Mouse (Mus musculus) forebrain, postnatal 0 days (tissue): ENCODE data around the gene Pimreg. TPM values are rescaled to one million over a fixed set of nuclear protein-coding genes. Genes with fewer than 3 reads are reported as not detected.

Experiments
- ATAC-seq: fragments of 200-750 bp; cut with Nextera tagmentation; 2 replicates; pipeline ENCODE4 v1.8.0; 2017; ENCODE audit warnings: mild to moderate bottlenecking, moderate library complexity
- DNase-seq: peaks from one replicate; pipeline ENCODE4 v3.0.0-alpha.2; 2015
- H3K27ac ChIP-seq: fragments of 300-500 bp; sonication (generic); 2 replicates; pipeline ENCODE4 v1.5.1; 2014; ENCODE audit warnings: low read depth, mild to moderate bottlenecking, antibody characterized with exemption, low read length, moderate library complexity, mixed read lengths
- H3K27me3 ChIP-seq: fragments of 300-500 bp; sonication (generic); 2 replicates; pipeline ENCODE4 v1.6.1; 2014; ENCODE audit warnings: mild to moderate bottlenecking, low read length, mixed read lengths; ENCODE audit not compliant: insufficient read depth
- H3K36me3 ChIP-seq: fragments of 300-500 bp; sonication (generic); 2 replicates; pipeline ENCODE4 v1.6.1; 2014; ENCODE audit warnings: mild to moderate bottlenecking, moderate library complexity; ENCODE audit not compliant: insufficient read depth
- H3K4me1 ChIP-seq: fragments of 300-500 bp; sonication (generic); 2 replicates; pipeline ENCODE4 v1.6.1; 2014; ENCODE audit warnings: antibody characterized with exemption; ENCODE audit not compliant: insufficient read depth
- H3K4me2 ChIP-seq: fragments of 300-500 bp; sonication (generic); 2 replicates; pipeline ENCODE4 v1.6.1; 2014; ENCODE audit warnings: low read depth, mild to moderate bottlenecking, moderate library complexity
- H3K4me3 ChIP-seq: fragments of 300-500 bp; sonication (generic); 2 replicates; pipeline ENCODE4 v1.5.1; 2014; ENCODE audit warnings: low read depth, low read length, mixed read lengths
- H3K9ac ChIP-seq: fragments of 300-500 bp; sonication (generic); 2 replicates; pipeline ENCODE4 v1.6.1; 2014; ENCODE audit warnings: mild to moderate bottlenecking
- H3K9me3 ChIP-seq: fragments of 300-500 bp; sonication (generic); 2 replicates; pipeline ENCODE4 v1.6.1; 2016; ENCODE audit warnings: low read length
- CTCF ChIP-seq: sonication (generic); IDR thresholded peaks from 2 replicates; pipeline ENCODE4 v1.5.1; 2016; ENCODE audit warnings: antibody characterized with exemption, control low read depth, low read depth
- WGBS: fragments of 180-500 bp; shearing (Covaris S2); extraction: QIAGEN DNeasy Blood & Tissue Kit; methylation state at CpG from one replicate; pipeline ENCODE4 v1.1.7; 2014; 5-methylcytosine and 5-hydroxymethylcytosine counted together
- polyA plus RNA-seq: library from polyadenylated mRNA; unstranded; fragments of >200 nt; fragmentation: Nextera tagmentation; extraction: Ambion mirVana; gene quantifications from 2 replicates; pipeline ENCODE4 v1.2.1, GENCODE M21; 2015
- total RNA-seq: library from RNA; depleted of rRNA; stranded (reverse); fragments of >200 nt; gene quantifications from 2 replicates; pipeline ENCODE4 v1.2.3, GENCODE M21; 2014

The Pimreg gene
- total and polyA plus RNA-seq, 2 experiments from 2014 or later: 14.9 to 20.6 TPM

DNA sequence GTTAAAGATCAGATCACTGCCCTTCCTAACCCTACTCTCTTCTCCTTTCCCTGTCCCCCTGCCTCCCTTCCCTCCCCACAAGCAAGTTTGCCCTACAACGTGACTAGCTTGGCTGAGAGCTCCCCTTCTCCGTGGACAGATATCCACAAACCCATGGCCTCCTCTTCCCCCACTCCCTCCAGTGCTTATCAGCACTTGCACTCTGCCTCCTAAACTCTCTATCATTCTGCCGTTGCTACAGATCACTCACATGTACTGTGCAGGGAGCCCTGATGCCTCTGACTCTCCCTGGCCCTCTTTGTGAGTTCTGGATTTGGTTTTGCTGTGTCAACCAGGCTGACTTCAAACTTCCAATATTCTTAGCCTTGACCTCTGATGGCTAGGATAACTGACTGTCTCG lies 20.8 kb upstream of the Pimreg start:
- Histone ChIP-seq H3K27me3 (no peaks in the 10 kb centered on the region), H3K36me3 (no peaks in the 10 kb centered on the region), H3K4me3 (no peak overlapping the region), H3K27ac (no peak overlapping the region), H3K4me1 (peaks cover 24% of the 10 kb centered on the region; the same call in 1 of the 2 replicates), H3K9ac (no peak overlapping the region), H3K4me2 (no peak overlapping the region), H3K9me3 (no peaks in the 10 kb centered on the region)
- TF ChIP-seq CTCF: no peak
- ATAC-seq (no peak), DNase-seq (no peak)
- WGBS: 78% methylated on average over 4 of the region's 4 CpGs

DNA sequence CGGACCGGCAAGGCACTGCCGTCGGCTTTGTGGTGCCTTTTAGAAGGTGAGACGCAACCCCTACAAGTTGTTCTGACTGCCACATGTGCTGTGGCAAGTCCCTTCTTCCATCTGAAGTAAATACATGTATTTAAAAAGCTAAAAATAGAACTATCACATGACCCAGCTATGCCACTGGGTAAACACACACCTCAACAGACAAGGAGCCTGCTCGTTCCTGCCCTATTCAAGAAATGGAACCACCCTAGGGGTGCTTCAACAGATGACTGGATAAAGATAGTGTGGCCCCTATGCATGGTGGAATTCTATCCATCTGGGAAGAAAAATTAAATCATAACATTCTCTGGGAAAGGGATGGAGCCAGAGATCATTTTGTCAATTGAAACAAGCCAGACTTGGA lies 19.0 kb upstream of the Pimreg start:
- Histone ChIP-seq H3K36me3 (no peaks in the 10 kb centered on the region), H3K4me1 (peaks cover 17% of the 10 kb centered on the region; the same call in 1 of the 2 replicates), H3K9ac (no peak overlapping the region), H3K4me3 (no peak overlapping the region), H3K27ac (no peak overlapping the region), H3K4me2 (no peak overlapping the region), H3K9me3 (no peaks in the 10 kb centered on the region), H3K27me3 (no peaks in the 10 kb centered on the region)
- WGBS: 83% methylated on average over 6 of the region's 6 CpGs
- no peak for DNase-seq
- ATAC-seq: no peak
- TF ChIP-seq CTCF: no peak

DNA sequence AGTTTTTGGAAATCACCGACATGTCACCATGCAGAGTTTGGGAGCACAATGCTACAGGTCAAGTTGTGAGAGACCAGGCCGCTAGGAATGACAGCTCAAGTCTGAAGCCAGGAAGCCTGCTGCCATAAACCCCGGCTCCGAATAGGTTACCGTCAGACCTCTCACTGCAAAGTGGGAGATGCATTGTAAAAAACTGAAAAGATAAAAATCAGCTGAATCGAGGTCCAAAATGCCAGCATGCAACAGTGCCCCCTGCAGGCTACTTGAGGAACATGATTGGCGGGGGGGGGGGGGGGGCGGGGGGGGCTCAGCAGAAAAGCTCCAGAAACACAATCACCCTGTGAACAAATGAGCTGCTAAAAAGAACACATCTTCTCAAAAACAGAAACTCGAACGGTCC lies 18.3 kb upstream of the Pimreg start:
- Histone ChIP-seq H3K9me3 (no peaks in the 10 kb centered on the region), H3K4me1 (peaks cover 10% of the 10 kb centered on the region; the same call in 1 of the 2 replicates), H3K36me3 (no peaks in the 10 kb centered on the region), H3K4me2 (no peak overlapping the region), H3K9ac (no peak overlapping the region), H3K27me3 (no peaks in the 10 kb centered on the region), H3K27ac (0 out of 2 replicates have a peak overlapping the region, but pooled peaks have one; percentile 29), H3K4me3 (no peak overlapping the region)
- 13% methylated on average over 9 of the region's 10 CpGs for WGBS
- TF ChIP-seq CTCF: peak; percentile 71
- peak; percentile 70 for DNase-seq
- ATAC-seq: no peak

DNA sequence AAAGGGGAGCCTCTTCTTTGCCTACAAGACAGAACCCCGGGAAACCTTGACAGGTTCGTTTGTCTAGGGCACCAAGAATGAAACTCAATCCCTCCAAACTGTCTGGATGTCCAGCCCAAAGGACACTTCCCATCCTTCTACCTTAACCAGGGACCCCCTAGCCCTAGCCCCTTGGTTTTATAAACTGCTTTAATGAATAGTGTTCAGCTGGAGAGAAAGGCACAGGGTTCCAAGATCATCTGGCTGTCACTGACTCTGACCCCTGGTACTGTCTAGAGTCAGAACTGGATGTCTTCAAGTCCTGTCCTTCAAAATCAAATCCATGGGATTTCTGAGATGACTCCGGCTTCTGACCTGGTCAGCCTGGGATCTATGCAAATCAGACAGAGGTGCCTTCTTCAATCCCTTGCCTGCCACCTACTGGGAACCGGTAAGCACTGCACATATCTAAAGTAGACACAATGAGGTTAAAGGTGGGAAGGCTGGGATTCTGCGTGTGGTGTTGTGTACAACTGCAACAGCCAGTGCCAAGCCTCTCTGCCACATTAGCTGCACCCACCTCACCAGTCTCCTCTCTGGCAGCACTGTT lies 17.5 kb upstream of the Pimreg start:
- DNase-seq (peak; percentile 76), ATAC-seq (peak; percentile 44; the same call in 1 of the 2 replicates)
- TF ChIP-seq CTCF: peak; percentile 87
- H3K9ac ChIP-seq: no peak overlapping the region
- H3K4me3 ChIP-seq: no peak overlapping the region
- no peaks in the 10 kb centered on the region for H3K36me3 ChIP-seq
- WGBS: 21% methylated on average over 5 of the region's 5 CpGs
- H3K4me1 ChIP-seq: peaks cover 9% of the 10 kb centered on the region; the same call in 1 of the 2 replicates
- no peaks in the 10 kb centered on the region for H3K9me3 ChIP-seq
- no peaks in the 10 kb centered on the region for H3K27me3 ChIP-seq
- H3K27ac ChIP-seq: no peak overlapping the region
- H3K4me2 ChIP-seq: no peak overlapping the region

DNA sequence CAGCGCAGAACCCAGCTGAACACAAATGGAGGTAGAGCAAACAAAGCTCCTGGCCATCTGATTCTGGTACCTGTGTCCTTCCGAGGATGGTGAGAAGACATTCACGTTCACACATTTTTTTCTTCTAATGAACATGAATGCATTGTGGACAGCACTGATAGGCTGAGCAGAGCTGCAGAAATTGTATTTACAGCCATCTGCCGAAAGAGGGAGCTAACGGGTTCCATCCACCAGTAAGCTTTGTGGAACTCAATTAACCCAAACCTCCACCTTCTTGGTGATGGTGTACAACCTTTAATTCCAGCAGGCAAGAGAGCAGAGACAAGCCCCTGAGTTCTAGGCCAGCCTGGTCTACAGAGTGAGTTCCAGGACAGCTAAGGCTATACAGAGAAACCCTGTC lies 16.0 kb upstream of the Pimreg start:
- Histone ChIP-seq H3K4me2 (no peak overlapping the region), H3K4me3 (no peak overlapping the region), H3K27me3 (no peaks in the 10 kb centered on the region), H3K9me3 (no peaks in the 10 kb centered on the region), H3K9ac (no peak overlapping the region), H3K27ac (no peak overlapping the region), H3K4me1 (peaks cover 9% of the 10 kb centered on the region; the same call in 1 of the 2 replicates), H3K36me3 (no peaks in the 10 kb centered on the region)
- WGBS: 36% methylated on average over 5 of the region's 5 CpGs
- DNase-seq (peak; percentile 64), ATAC-seq (no peak)
- peak; percentile 66 for TF ChIP-seq CTCF

DNA sequence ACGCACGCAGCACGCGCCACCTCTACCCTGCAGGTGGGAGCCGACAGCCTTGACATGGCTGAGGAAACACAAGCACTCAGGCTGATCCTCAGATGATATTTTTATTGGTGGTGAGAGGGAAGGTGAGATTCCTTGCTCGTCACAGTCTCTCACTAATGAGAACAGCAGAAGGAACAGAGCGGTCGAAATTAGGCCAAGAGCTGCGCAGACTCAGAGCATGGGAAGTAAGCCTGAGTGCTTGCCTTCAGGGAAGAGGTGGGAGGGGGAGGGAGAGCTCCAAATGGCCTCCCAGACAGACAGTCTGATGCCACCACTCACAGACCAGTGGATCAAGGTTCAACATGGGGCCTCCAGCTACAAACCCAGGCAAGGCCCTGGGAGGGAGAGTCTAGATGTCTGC lies 15.3 kb upstream of the Pimreg start:
- Histone ChIP-seq H3K4me3 (no peak overlapping the region), H3K4me2 (no peak overlapping the region), H3K27me3 (no peaks in the 10 kb centered on the region), H3K9me3 (no peaks in the 10 kb centered on the region), H3K27ac (no peak overlapping the region), H3K36me3 (no peaks in the 10 kb centered on the region), H3K9ac (no peak overlapping the region), H3K4me1 (peaks cover 9% of the 10 kb centered on the region; the same call in 1 of the 2 replicates)
- no peak for TF ChIP-seq CTCF
- ATAC-seq (no peak), DNase-seq (no peak)
- 88% methylated on average over 9 of the region's 9 CpGs for WGBS

DNA sequence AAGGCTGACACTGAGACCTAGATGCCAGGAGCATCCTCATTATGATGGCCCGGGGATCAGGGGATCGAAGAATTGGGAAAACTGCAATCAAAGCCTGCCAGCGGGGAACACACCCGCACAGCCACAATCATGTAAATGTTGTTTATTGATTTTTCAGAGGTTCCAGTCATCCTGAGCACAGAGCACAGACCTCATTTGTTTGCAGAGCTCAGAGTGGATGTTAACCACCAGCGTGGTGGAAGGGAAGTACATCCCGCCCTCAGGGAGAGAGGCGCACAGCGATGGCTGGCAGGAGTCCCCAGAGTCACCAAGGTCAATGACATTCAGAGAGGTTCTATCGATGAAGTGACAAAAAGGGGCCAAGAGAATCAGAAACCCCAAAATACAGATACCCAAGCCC lies 14.0 kb upstream of the Pimreg start:
- Histone ChIP-seq H3K27me3 (no peaks in the 10 kb centered on the region), H3K9me3 (no peaks in the 10 kb centered on the region), H3K9ac (no peak overlapping the region), H3K4me3 (no peak overlapping the region), H3K36me3 (no peaks in the 10 kb centered on the region), H3K27ac (no peak overlapping the region), H3K4me2 (no peak overlapping the region), H3K4me1 (peaks cover 7% of the 10 kb centered on the region; the same call in 1 of the 2 replicates)
- DNase-seq (no peak), ATAC-seq (no peak)
- WGBS: 85% methylated on average over 9 of the region's 9 CpGs
- TF ChIP-seq CTCF: no peak
